Comparison of ENCODE assay signal across 10 mouse cellular contexts in the genomic region with DNA sequence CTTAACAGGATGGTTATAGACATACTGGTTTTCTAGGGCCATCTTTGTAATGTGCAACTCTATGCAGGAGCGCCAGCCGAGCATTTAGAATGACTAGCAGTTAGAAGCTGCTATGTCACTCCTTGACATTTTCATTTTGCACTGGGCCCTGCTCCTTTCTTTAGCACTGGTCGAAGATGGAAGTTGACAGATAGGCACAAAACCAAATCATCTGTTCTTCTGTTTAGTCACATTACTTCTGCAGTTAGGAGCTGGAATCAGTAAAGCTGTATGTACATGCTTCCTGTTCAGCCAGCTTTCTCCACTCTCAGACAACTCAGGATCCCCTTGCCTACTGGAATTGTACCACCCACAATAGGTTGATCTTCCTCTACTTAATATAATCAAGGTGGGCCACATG. TPM values are rescaled to one million over a fixed set of nuclear protein-coding genes. Genes with fewer than 3 reads are reported as not detected.
DNase-seq lines count a peak whose midpoint lies in the region; ATAC-seq lines count a peak whose summit lies in the region.
"Had no signal": no experiment of that assay in that cellular context is flagged by ENCODE, and none has a peak within 500 bp of the region (broad histone marks: within the 10 kb centered on the region; RNA-seq: fewer than 3 reads in every experiment).

No protein-coding gene starts in this region.

- H3K9me3 ChIP-seq in forebrain, embryonic 13.5 days (replicated peaks) = no peaks in the 10 kb centered on the region
- no peaks in the 10 kb centered on the region for H3K9me3 ChIP-seq in liver, embryonic 16.5 days (replicated peaks; ENCODE audit: control insufficient read depth, low read length)

- H3K4me3 ChIP-seq in forebrain, embryonic 13.5 days = no peak overlapping the region
- H3K4me3 ChIP-seq in liver, embryonic 16.5 days (ENCODE audit: low read depth, low read length) = peak overlapping the region; percentile 89; the same call in 1 of the 2 replicates

- no peaks in the 10 kb centered on the region for H3K27me3 ChIP-seq in forebrain, embryonic 13.5 days
- H3K27me3 ChIP-seq in liver, embryonic 16.5 days (ENCODE audit: control insufficient read depth, insufficient read depth, low read depth, low read length) = no peaks in the 10 kb centered on the region

- DNase-seq in cerebellum, postnatal 14 days = peak; percentile 11 to 14
- no peak for DNase-seq in cerebellum, adult 11 months
- DNase-seq in 3T3-L1 (ENCODE audit: low read depth, low spot score) = peak; percentile 22
- DNase-seq in urinary bladder, postnatal 10 days (ENCODE audit: low spot score) = no peak
- DNase-seq in thymus, postnatal 36 days = no peak
- DNase-seq: heart, adult 11 months had no signal

- WGBS in forebrain, embryonic 13.5 days = 94% methylated on average over 3 of the region's 3 CpGs
- WGBS in liver, embryonic 16.5 days (ENCODE audit: insufficient replicate concordance) = 57% methylated on average over 3 of the region's 3 CpGs

- peaks cover 13% of the 10 kb centered on the region for H3K36me3 ChIP-seq in forebrain, embryonic 13.5 days (ENCODE audit: poor library complexity, severe bottlenecking)
- H3K36me3 ChIP-seq in liver, embryonic 16.5 days (ENCODE audit: control insufficient read depth, insufficient read depth) = peaks cover 7% of the 10 kb centered on the region

- peak overlapping the region; percentile 57 for H3K4me2 ChIP-seq in forebrain, embryonic 13.5 days
- peak overlapping the region; percentile 74; the same call in 1 of the 2 replicates for H3K4me2 ChIP-seq in liver, embryonic 16.5 days (ENCODE audit: low read depth, low read length)

- no peak overlapping the region for H3K27ac ChIP-seq in forebrain, embryonic 13.5 days
- H3K27ac ChIP-seq in liver, embryonic 16.5 days (ENCODE audit: low read length) = no peak overlapping the region

- H3K9ac ChIP-seq in forebrain, embryonic 13.5 days = no peak overlapping the region
- no peak overlapping the region for H3K9ac ChIP-seq in liver, embryonic 16.5 days (ENCODE audit: low read depth, low read length)

- ATAC-seq in forebrain, embryonic 13.5 days = no peak
- no peak for ATAC-seq in liver, embryonic 16.5 days (ENCODE audit: low read depth)
- ATAC-seq in erythroid progenitor cell, adult 5-6 weeks (replicated peaks; ENCODE audit: low FRiP score, poor library complexity, severe bottlenecking) = no peak

- peaks cover 9% of the 10 kb centered on the region for H3K4me1 ChIP-seq in forebrain, embryonic 13.5 days
- H3K4me1 ChIP-seq in liver, embryonic 16.5 days (ENCODE audit: control insufficient read depth, low read depth, low read length) = peaks cover 7% of the 10 kb centered on the region

RNA-seq across cellular contexts. Expression of a gene that starts 1.6 kb away (rescaled TPM):
- polyA plus RNA-seq in forebrain, embryonic 13.5 days (2015; fragmentation: Nextera tagmentation; extraction: Ambion mirVana) = 22.7 and 23.5 TPM in 2 replicates
- 9.3 TPM in 2 replicates for polyA plus RNA-seq in liver, embryonic 16.5 days (2015; fragmentation: Nextera tagmentation; extraction: Ambion mirVana)
- total RNA-seq in erythroid progenitor cell, adult 5-6 weeks (2015; ENCODE audit: low replicate concordance) = 5.4 and 11.3 TPM in 2 replicates
- 4.2 and 8.6 TPM in 2 replicates for total RNA-seq in erythroid progenitor cell, adult 5-6 weeks (2017; ENCODE audit: low replicate concordance)

RNA-seq across cellular contexts. Expression of a gene that starts 18.2 kb away (rescaled TPM):
- polyA plus RNA-seq in forebrain, embryonic 13.5 days (2015; fragmentation: Nextera tagmentation; extraction: Ambion mirVana) = 0.22 and 0.40 TPM in 2 replicates
- 0.06 and 0.07 TPM in 2 replicates for polyA plus RNA-seq in liver, embryonic 16.5 days (2015; fragmentation: Nextera tagmentation; extraction: Ambion mirVana)
- total RNA-seq in erythroid progenitor cell, adult 5-6 weeks (2015; ENCODE audit: low replicate concordance) = not detected in 2 replicates
- not detected in 2 replicates for total RNA-seq in erythroid progenitor cell, adult 5-6 weeks (2017; ENCODE audit: low replicate concordance)

RNA-seq across cellular contexts. Expression of a gene that starts 48.3 kb away (rescaled TPM):
- 153 and 172 TPM in 2 replicates for polyA plus RNA-seq in forebrain, embryonic 13.5 days (2015; fragmentation: Nextera tagmentation; extraction: Ambion mirVana)
- 61.1 and 85.4 TPM in 2 replicates for polyA plus RNA-seq in liver, embryonic 16.5 days (2015; fragmentation: Nextera tagmentation; extraction: Ambion mirVana)
- total RNA-seq in erythroid progenitor cell, adult 5-6 weeks (2015; ENCODE audit: low replicate concordance) = 82.2 and 119 TPM in 2 replicates
- total RNA-seq in erythroid progenitor cell, adult 5-6 weeks (2017; ENCODE audit: low replicate concordance) = 38.7 and 84.1 TPM in 2 replicates

RNA-seq across cellular contexts. Expression of a gene that starts 48.4 kb away (rescaled TPM):
- 30.3 and 33.0 TPM in 2 replicates for polyA plus RNA-seq in forebrain, embryonic 13.5 days (2015; fragmentation: Nextera tagmentation; extraction: Ambion mirVana)
- polyA plus RNA-seq in liver, embryonic 16.5 days (2015; fragmentation: Nextera tagmentation; extraction: Ambion mirVana) = 15.0 and 15.9 TPM in 2 replicates
- 7.9 and 31.9 TPM in 2 replicates for total RNA-seq in erythroid progenitor cell, adult 5-6 weeks (2015; ENCODE audit: low replicate concordance)
- 14.0 and 27.2 TPM in 2 replicates for total RNA-seq in erythroid progenitor cell, adult 5-6 weeks (2017; ENCODE audit: low replicate concordance)

RNA-seq across cellular contexts. Expression of a gene that starts 48.6 kb away (rescaled TPM):
- polyA plus RNA-seq in forebrain, embryonic 13.5 days (2015; fragmentation: Nextera tagmentation; extraction: Ambion mirVana) = 23.0 and 23.1 TPM in 2 replicates
- 2.3 and 2.4 TPM in 2 replicates for polyA plus RNA-seq in liver, embryonic 16.5 days (2015; fragmentation: Nextera tagmentation; extraction: Ambion mirVana)
- 2.9 and 21.0 TPM in 2 replicates for total RNA-seq in erythroid progenitor cell, adult 5-6 weeks (2015; ENCODE audit: low replicate concordance)
- total RNA-seq in erythroid progenitor cell, adult 5-6 weeks (2017; ENCODE audit: low replicate concordance) = 6.2 and 6.4 TPM in 2 replicates
- total RNA-seq: adrenal gland, postnatal 4 days had no signal

Comparison
In these comparisons a context has a peak if more than half of its experiments do, and no peak if none do; other contexts are left out.
1. DNase-seq: peak in cerebellum, postnatal 14 days (2 of 2) and 3T3-L1 (single experiment); none in cerebellum, adult 11 months (single experiment), urinary bladder, postnatal 10 days (single experiment) and thymus, postnatal 36 days (0 of 2).